Mouse (Mus musculus) kidney, adult 11 months (tissue): ENCODE data around the gene Coil.

Source experiments
- DNase-seq: peaks from one replicate; pipeline ENCODE4 v3.0.0; 2022

Gene Coil

DNA sequence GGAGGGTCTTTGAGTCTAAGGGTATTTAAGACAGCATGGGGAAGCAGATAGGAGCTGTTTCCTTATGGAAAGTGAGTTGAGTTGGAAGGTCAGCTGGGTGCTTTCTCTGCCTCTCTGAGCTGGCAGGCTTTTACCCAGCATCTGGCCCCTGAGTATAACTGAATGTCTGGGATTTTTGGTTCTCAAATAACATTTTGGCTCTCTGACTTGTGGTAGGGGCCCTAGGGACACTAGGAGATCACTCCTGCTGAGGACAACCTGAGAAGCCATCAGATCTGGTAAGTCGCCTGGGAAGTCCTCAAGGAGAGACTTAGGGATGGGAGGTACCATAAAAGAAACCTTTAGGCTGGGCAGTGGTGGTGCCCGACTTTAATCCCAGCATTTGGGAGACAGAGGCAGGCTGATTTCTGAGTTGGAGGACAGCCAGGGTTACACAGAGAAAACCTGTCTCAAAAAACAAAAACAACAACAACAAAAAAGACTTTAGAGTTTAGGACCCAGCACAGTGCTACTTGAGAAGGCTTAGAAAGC is at the start of gene Coil:
TSS of gene Coil (plus strand) at position 51 of the 531 bp plus-strand sequence.
- no peak for DNase-seq

DNA sequence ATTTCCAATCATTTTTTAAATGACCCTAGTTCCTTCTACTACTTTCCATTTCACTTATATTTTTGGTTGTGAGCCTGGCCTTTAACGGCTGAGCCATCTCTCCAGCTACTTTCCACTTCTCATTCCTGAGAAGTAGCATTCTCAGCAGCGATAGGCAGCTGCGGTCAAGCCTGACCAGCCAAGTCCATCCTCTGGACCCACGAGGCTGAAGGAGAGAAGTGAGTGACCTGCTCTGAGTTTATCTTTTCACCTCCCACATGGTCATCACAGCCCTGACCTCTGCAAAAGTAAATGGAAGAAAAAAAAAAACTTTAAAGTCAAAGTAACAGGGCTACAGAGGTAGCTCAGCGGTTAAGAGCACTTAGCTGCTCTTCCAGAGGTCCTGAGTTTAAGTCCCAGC is 43.5 kb upstream of the Coil start:
- DNase-seq: peak; percentile 64

DNA sequence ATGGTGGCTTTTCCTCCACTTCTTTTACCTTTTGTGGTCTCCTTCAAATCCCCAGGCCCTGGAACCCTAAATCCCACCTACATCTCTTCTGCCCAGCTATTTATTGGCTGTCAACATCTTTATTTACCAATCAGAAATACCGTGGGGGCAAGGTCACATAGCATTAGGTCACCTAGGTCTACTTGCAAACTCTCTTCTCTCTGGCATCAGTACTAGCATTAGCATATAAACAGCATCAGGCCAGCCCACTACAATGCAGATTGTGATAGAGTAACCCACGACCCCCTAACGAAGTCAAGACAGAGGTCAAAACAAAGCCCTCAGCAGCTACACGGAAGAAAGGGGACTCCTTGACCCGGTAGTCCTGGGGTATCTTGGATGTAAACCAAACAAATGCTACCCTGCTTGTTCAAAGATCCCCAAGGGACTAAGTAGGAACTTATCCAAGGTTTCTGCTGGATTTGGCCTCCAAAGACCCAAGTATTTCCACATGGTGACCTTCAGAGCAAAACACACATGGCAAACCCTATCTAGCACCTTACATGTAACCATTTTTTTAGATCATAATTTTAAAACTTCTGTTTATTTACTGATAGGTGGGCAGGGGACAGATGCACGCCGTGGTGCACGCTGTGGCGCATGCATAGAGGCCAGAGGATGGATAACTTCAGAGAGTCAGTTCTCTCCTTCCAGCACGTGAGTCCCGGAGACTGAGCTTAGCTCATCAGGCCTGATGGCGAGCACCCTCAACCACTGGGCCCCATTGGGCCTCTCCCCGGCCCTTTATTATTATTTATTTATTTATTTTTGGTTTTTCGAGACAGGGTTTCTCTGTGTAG is 38.1 kb upstream of the Coil start:
- no peak for DNase-seq

DNA sequence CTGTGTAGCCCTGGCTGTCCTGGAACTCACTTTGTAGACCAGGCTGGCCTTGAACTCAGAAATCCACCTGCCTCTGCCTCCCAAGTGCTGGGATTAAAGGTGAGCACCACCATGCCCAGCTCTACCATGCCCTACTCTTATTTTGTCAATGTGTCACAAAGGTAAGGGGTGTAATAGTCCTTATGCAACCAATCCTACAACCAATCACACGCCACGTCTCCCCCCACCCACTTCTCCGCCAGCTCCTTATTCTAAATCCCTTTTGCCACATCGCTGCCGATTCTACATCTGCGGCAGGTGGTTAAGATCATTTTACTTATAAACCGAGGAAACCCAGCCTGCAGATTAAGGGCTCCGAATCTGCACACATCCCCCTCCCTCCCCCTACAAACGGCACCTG is 37.0 kb upstream of the Coil start:
- no peak for DNase-seq

DNA sequence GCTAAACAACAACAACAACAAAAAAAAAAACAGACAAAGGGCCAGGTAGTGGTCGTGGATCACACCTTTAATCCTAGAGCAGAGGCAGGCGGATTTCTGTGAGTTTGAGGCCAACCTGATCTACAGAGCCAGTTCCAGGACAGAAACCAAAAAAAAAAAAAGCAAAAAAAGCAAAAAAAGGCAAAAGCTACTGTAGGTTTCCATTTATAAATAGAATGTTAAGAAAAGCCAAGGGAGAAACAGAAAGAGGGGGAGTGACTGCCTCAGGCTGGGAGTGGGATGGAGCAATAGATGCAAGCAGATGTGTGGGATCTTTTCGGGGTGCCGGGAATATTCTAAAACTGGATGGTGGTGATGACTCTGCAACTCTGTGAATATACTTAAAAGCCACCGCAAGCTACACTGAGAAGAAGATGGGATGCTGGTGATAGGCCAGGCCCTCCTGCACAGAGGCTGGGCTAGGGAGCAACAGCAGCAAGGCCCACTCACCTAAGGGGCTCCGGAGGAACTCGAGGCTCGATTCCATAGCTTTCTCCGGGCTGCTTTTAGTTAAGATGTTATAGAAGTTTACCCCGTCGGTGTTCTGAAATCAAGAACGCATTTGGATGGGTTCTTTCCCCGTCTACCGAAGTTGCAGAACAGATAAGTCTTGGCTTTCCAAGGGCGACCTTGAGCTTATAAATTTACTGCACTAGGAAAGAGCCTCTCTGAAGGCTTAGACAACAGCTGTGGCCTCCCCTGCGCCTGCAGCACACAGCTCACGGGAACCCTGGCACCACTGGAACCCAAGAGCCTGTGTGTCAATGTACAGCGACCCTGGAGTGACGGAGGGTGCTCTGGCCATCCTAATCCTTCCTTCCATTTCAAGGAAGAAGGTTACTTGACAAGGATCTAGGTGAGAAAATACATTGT is 35.7 kb upstream of the Coil start:
- DNase-seq: no peak

DNA sequence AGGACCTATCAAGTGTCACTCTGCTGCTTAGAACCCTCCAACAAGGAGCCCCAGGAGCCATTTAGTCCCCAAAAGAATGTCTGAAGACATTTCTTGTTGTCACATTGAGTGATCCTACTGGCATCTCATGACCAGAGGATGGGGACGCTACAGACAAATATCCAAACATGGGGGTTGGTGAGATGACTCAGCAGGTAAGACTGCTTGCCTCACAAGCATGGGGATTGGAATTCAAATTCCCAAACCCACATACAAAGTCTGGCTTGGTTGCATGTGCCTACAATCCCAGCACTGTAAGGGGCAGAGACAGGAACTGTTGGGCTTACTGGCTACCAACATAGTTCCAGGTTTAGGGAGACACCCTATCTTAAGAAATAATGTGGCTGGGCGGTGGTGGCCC is 32.2 kb upstream of the Coil start:
- no peak for DNase-seq

DNA sequence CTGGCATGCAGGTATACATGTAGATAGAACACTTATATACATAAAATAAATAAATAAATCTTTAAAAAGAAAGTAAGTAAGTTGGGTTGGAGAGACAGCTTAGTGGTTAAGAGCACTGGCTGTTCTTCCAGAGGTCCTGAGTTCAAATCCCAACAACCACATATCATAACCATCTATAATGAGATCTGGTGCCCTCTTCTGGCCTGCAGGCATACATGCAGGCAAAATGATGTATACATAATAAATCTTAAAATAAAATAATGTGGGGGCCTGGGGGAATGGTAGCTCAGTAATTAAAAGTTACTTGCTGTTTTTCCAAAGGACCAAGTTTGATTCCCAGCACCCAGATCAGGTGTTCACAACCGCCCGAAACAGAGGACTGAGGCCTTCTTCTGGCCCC is 31.3 kb upstream of the Coil start:
- no peak for DNase-seq

DNA sequence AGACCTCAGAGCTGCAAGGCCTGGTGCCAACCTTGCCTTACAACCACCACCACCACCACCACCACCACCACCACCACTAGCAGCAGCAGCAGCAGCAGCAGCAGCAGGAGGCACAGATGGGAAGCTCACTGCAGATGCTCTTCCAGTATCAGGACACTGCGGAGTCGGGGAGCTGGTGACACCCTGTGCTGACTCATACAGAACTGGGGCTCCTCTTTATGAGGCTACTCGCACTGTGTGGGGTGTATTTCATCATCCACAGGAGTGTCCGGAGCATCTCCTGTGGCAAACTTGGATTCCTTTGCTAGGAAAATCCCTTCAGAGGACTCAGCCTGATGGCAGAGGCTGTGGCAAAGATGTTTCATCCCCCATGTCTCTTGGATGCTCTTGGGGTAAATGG is 30.4 kb upstream of the Coil start:
- DNase-seq: no peak

DNA sequence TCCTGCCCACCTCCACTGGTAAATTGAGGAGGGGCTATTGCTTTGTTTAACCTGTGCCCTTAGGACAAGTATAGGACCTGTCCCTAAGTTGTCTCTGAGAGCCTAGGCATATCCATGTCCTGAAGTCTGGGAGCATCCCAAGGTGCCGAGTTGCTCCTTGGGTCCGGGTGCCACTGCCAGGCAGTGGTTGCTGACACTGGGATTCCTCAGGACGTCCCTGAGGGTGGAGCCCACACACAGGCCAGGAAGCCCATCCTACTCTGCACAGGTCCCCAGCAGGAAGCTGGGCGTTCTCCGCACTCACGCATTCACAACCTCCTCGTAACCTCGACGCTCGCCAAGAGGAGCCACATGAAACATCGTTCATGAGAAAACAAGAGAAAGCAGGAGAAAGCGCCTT is 28.6 kb upstream of the Coil start:
- DNase-seq: no peak

DNA sequence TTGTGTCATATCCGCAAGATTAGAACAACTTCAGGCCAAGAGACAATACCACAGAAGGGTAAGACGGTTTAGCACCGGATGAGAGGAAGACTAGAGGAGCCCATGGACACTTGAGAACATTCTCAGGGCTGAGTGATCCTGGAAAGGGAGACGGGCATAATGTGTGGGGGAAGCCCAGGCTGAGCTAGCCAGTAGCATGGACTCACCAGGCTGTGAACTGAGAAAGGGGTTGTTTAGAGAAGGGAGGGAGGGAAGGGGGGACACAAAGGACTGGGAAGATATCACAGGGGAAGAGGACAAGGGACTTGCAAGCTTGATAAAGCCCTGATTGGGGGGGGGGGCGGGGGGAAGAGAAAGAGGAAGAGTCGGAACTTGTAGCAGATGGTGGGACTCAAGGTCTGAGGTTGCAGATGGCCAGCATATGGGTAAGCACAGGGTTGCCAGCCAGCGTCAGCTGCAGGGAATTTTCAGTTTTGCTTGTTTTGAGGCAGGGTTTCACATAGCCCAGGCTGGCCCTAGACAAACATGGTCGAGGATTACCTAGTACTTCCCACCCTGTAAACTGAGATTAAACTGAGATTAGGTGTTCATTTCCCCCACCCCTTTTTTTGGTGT is 24.0 kb upstream of the Coil start:
- no peak for DNase-seq

DNA sequence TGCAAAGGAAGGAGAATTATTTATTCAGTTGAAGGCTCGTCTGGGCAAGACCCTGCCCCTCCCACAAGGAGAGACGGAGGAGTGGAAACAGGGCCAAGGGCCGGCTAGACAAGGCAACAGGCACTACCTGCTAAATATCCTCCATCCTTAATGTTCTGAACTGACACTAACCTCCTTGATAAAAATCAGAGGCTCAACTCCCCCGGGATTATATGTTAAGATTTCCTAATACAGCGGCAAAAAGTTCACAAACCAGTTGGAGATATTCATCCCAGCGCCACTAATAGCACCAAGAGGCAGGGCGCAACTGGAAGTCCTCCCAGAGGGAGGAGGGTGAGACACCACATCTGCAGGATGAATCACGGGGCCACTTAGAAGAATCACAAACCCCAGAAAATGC is 21.2 kb upstream of the Coil start:
- no peak for DNase-seq

DNA sequence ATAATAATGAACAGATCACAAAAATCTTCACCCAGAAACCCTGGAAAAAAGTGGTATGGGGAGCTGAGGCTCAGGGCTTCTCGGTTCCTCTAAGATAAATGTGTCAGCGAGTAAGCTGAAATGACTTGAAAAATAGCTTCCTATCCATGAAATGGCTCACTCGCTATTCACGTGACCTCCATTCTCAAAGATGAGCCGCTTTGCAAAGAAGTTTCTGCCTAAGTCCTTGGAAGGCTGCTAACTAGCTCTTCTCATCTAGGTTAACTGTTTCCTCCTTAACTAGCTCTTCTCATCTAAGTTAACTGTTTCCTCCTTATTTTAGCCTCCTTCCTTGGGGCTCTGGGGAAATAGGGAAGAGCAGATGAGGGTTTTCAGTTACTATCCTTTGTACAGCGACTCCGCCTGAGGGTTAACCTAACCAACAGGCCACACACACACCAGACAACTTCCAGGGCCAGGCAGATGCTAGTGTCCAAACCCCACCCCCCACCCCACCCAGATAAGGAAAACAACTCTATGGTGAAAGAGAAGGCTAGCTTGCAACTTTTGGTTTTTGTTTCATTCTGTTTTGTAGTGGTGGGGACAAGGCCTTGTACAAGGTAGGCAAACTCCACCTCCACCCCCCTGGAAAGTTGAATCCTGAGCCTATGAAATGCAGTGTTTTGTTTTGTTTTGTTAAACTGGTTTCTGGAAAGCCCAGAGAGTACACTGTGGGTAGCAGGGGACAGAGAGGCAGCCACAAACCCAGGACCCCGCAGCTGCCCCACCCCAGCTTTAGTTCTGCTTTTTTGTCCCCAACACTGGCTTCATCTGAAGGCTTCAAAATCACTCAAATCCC is 20.0 kb upstream of the Coil start:
- DNase-seq: no peak

DNA sequence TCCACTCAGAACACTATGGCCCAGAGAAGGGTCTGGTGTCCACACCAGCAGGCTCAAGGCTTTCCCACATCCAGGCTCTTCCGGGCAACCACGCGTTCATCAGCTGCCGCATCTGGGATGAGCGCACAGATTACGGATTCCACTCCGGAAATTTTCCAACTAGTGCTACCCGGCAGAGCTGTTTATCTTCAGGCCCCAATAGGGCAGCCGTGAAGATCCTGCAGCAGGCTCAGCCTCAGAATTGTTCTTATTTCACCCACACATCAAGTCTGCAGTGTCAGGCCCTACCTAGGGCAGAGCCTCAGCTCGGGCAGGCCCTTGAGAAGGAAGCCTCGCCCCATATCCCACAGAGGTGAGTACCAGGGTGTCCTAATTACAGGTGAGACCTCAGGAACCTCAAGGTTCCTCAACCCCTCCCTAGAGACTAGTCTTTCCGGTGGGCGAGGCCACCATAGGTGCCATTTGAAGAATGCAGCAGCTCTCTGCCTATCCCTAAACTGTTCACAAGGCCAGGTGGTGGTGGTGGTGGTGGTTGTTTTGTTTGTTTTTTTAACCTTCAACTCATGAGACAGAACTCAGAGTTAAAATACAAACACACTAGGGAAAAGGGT is 19.3 kb upstream of the Coil start:
- no peak for DNase-seq

DNA sequence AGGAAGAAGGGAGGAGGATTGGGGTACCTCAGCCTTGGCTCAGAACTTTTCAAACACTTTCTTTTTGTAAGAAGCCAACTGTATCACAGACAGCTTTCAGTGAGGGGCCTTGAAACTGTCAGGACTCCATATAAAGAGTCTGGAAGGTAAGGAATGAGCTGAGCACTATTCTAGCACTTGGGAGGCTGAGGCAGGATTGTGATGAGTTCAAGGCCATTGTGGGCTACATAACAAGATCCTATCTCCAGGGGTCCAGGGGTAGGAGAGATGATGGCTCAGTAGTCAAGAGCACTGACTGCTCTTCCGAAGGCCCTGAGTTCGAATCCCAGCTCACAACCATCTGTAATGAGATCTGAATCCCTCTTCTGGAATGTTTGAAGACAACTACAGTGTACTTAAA is 18.5 kb upstream of the Coil start:
- no peak for DNase-seq

DNA sequence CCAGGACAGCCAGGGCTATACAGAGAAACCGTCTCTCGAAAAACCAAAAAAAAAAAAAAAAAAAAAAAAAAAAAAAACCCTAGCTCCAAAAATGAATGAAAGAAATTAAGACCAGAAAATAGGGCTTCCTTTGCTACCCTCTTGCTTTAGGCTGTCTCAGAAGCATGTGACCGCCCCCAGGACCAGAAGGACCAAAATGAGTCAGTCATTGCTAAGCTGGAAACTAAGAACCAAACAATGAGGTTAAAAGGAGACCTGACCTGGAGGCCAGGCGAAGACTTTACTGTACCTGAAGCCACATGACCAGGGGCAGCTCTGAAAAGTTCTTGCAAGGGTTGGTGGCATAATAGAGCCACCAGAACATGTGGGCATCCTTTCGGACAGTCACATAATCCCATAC is 17.9 kb upstream of the Coil start:
- no peak for DNase-seq

DNA sequence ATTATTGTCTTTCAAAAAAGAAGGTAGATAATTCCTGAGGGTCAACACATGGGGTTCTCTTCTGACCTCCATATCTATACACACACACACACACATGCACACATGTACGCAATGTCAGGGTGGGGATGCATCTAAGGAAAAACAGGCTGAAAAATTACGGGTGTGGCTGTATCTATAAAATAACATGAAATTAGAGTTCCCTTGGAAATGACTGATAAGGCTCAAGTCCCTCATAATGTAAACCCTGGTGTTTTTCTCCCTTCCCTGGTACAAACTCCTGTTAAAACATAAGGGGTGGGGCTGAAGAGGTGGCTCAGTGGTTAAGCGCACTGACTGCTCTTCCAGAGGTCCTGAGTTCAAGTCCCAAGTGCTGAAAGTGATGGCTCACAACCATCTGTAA is 16.5 kb upstream of the Coil start:
- DNase-seq: no peak

DNA sequence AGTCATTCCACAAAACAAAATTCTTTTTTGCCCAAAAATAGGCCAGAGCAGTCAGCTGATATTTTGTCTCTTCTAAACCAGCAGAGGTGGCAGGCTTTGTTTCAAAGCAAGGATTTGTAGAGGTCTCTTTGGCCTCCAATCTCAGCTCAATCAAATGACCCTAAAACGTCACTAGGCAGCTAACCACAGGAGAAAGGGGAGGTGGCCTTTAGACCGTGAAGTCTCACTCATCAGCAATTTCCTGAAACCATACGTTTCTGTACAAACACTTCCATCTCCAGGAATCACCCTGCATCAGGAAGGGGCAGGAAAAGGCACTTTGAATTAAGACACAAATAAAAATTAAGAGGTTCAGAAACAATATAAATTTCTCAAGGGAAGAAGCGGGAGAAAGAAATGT is 15.2 kb upstream of the Coil start:
- DNase-seq: peak; percentile 37

DNA sequence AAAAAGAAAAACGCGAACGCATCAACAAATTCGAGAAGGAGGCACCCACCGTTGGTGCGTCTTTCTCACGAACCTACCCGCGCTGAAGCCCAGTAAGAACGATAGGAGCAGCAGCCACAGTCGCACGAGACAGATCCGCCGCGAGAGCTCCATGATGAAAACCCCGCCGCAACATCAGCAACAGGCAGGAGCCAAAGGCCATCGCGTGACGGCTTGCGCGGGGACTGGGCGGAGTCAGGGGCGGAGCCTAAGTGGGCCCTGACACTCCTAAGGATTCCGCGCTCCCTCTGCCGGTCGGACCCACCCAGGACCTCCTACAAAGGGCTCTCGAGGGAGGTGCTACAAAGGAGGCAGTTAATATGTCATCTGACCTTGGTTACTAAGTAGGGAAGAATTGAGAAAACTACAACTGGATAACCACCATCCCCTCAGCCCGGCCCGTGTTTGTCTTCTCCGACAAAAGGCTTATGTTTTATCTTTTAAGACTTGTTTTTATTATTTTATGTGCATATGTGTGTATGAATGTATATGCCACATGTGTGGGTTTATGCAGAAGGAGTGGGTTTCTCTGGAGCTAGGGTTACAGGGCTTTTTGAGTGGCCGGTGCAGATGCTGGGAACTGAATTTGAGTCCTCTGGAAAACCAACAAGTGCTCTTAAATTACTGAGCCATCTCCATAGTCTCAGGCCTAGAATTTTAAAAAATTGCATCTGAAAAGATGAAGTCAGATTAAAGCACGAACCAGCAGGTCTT is 14.7 kb upstream of the Coil start, which contains the start of gene Scpep1:
TSS of gene Scpep1 (minus strand) at position 249 of the 753 bp plus-strand sequence.
- peak; percentile 98 for DNase-seq

DNA sequence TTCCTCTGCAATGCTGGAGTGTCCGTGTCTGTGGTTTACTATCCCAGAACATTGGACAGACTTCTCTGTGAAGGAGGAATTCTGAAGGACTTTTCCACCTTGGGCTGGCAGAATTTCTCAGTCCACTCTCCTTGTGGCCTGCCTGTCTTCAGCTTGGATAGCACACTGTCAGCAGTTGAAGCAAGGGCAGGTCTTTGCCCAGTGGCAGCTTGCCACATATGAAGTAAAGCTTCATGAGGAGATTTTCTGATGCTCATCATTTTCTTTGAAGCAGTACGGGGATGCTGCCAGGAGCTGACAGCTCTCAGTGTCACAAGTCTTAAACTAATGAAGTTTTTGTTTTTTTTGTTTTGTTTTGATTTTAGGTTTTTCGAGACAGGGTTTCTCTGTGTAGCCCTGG is 11.2 kb upstream of the Coil start:
- DNase-seq: peak; percentile 74

DNA sequence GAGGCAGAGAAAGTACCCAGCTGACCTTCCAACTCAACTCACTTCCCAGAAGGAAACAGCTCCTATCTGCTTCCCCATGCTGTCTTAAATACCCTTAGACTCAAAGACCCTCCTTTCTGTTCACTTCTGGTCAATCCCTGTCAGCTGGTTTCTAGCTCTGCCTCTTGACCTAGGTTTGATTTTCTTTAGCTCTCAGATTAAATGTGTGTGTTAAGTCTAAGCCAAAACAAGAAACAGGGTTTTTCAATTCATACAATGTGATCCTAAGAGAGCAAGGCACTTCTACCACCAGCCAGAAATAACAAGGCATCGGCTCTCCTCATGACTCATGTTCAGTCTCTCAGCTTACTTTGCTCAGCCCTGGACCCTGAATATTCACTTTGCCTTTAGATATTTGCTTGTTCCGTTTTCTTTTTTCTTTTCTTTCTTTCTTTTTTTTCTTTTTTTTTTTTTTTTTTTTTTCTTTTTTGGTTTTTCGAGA is 3.1 kb upstream of the Coil start, which contains the start of gene Elobl:
TSS of gene Elobl (minus strand) at position 51 of the 481 bp plus-strand sequence.
- DNase-seq: no peak
